Mouse (Mus musculus): Measurements from ENCODE around the gene Mrpl1. TPM values are rescaled to one million over a fixed set of nuclear protein-coding genes. Genes with fewer than 3 reads are reported as not detected.

Gene Mrpl1
- polyA plus RNA-seq, 1 experiment from 2014 or later = 19.6 TPM

- Histone ChIP-seq H3K9ac (no peak overlapping the region), H3K4me3 (no peak overlapping the region), H3K4me2 (no peak overlapping the region), H3K36me3 (no peaks in the 10 kb centered on the region), H3K9me3 (no peaks in the 10 kb centered on the region), H3K27me3 (no peaks in the 10 kb centered on the region), H3K27ac (no peak overlapping the region), H3K4me1 (no peaks in the 10 kb centered on the region)
- no peak for ATAC-seq (ENCODE audit: borderline replicate concordance, extremely low read depth, low FRiP score, low TSS enrichment)
- 92% methylated on average over 3 of the region's 3 CpGs for WGBS
These were observed 45.9 kb downstream of the Mrpl1 start for GRCm38 (mm10) chr5:96255166-96255565.

DNA sequence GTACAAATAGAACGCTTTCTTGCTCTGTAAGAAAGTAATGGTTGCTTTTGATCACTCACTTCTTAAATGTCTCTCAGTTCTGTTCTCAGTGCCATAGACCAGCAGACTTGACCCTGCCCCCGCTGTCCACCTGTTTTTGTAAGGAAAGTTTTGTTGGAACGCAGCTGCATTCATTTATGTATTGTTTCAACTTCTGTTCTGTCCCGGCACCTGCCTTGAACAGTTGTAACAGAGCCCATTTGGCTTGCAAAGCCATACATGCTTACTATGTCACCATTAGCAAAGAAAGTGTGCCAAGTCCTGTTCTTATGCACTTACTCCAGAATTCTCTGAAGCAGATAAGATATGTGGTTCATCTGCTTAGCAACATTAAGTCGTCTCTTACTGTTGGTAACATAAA, 48.9 kb downstream of the Mrpl1 start:
- Histone ChIP-seq H3K4me2 (no peak overlapping the region), H3K4me1 (no peaks in the 10 kb centered on the region), H3K27ac (no peak overlapping the region), H3K36me3 (peaks cover 3% of the 10 kb centered on the region; the same call in 1 of the 2 replicates), H3K9me3 (no peaks in the 10 kb centered on the region), H3K9ac (no peak overlapping the region), H3K27me3 (no peaks in the 10 kb centered on the region), H3K4me3 (no peak overlapping the region)
- no peak for ATAC-seq (ENCODE audit: borderline replicate concordance, extremely low read depth, low FRiP score, low TSS enrichment)
- 89% methylated on average over 5 of the region's 5 CpGs for WGBS

DNA sequence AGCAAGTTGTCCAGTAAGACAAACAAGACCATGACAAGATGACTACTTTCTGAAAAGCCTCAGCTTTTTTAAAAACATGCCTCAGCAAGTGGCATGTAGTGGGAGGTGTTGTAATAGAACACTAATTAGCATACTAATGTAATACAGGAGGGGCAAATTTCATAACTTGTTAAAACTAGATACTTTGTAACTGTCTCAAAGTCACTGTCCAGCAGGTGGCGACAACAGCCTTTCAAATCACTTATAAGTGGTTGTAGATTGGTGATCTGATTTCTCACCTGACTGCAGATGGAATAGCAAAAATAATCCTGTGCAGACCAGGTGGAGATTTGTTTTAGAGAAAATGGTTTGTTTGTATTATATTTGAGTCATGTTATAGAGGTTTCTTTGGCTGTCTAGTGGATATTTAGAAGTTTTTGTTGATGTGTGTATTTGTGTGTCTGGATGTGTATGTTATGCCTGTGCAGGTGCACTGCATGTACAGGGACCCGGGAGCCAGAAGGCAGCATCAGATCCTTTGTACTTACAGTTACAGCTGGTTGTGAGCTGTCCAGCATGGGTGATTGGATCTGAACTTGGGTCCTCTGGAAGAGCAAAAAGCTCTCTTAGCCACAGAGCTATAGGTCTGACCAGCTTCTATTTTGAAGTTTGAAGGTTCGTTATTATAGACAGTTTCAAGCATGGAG, 57.9 kb downstream of the Mrpl1 start:
- no peak for ATAC-seq (ENCODE audit: borderline replicate concordance, extremely low read depth, low FRiP score, low TSS enrichment)
- Histone ChIP-seq H3K36me3 (peaks cover 14% of the 10 kb centered on the region; the same call in 1 of the 2 replicates), H3K4me3 (no peak overlapping the region)

GRCm38 (mm10) chr5:96271070-96271469, 61.8 kb downstream of the Mrpl1 start:
- Histone ChIP-seq H3K4me1 (no peaks in the 10 kb centered on the region), H3K9ac (no peak overlapping the region), H3K27ac (no peak overlapping the region), H3K36me3 (no peaks in the 10 kb centered on the region), H3K4me3 (no peak overlapping the region), H3K9me3 (no peaks in the 10 kb centered on the region), H3K27me3 (no peaks in the 10 kb centered on the region), H3K4me2 (no peak overlapping the region)
- 74% methylated on average over 6 of the region's 6 CpGs for WGBS
- no peak for ATAC-seq (ENCODE audit: borderline replicate concordance, extremely low read depth, low FRiP score, low TSS enrichment)

More for the DNA sequence above, 57.9 kb downstream of the Mrpl1 start:
- Histone ChIP-seq H3K4me2 (no peak overlapping the region), H3K4me1 (no peaks in the 10 kb centered on the region), H3K9ac (no peak overlapping the region), H3K9me3 (no peaks in the 10 kb centered on the region), H3K27me3 (no peaks in the 10 kb centered on the region), H3K27ac (no peak overlapping the region)
- WGBS = 58% methylated on average over 3 of the region's 3 CpGs

- Histone ChIP-seq H3K9me3 (no peaks in the 10 kb centered on the region), H3K27ac (no peak overlapping the region), H3K4me1 (no peaks in the 10 kb centered on the region), H3K4me3 (no peak overlapping the region), H3K9ac (no peak overlapping the region), H3K4me2 (no peak overlapping the region), H3K36me3 (no peaks in the 10 kb centered on the region), H3K27me3 (no peaks in the 10 kb centered on the region)
- no peak for ATAC-seq (ENCODE audit: borderline replicate concordance, extremely low read depth, low FRiP score, low TSS enrichment)
- 75% methylated on average over 8 of the region's 8 CpGs for WGBS
These were observed 96.5 kb downstream of the Mrpl1 start for GRCm38 (mm10) chr5:96305786-96306185.

DNA sequence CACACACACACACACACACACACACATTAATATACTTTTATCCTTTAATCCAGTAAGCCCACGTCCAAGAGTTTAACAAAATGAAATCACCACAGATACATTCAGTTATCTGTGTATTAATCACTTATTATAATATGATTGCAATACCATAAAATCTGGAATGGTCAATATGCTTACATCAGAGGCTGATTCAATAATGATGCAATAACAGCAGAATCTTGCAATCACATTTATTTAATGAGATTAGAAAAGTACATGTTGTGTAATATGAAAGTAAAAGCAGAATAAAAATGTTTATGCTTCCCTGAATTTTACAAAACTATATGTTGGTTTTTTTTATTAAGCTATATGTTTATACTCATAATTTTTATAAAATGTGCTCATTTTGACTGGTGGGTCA, 97.0 kb downstream of the Mrpl1 start:
- H3K9ac ChIP-seq = no peak overlapping the region
- no peak overlapping the region for H3K4me3 ChIP-seq
- H3K9me3 ChIP-seq = no peaks in the 10 kb centered on the region
- no peak for ATAC-seq (ENCODE audit: borderline replicate concordance, extremely low read depth, low FRiP score, low TSS enrichment)
- WGBS = 73% methylated on average over 1 of the region's 1 CpGs
- H3K27me3 ChIP-seq = no peaks in the 10 kb centered on the region
- H3K4me1 ChIP-seq = no peaks in the 10 kb centered on the region
- no peaks in the 10 kb centered on the region for H3K36me3 ChIP-seq
- H3K4me2 ChIP-seq = no peak overlapping the region
- no peak overlapping the region for H3K27ac ChIP-seq

DNA sequence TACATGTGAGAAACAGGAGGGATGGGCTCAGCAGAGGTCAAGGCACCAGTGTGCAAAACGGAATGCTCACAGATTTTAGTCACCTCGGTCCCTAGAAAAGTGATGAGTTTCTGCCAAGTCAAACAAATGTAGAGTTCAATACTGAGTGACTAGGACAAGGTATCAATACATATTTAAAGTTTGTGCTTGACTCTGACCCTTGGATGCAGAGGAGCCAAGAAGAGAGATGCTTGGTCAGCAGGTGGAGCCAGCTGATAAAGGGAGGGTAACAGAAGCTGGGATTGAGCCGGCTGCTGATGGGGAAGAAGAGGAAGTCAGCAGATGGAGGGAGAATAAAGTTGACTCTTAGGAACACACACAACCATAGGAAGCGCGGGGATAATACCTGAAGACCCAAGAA, 97.5 kb downstream of the Mrpl1 start:
- ATAC-seq (ENCODE audit: borderline replicate concordance, extremely low read depth, low FRiP score, low TSS enrichment) = no peak
- H3K4me1 ChIP-seq = no peaks in the 10 kb centered on the region
- no peak overlapping the region for H3K27ac ChIP-seq
- no peaks in the 10 kb centered on the region for H3K27me3 ChIP-seq
- H3K4me3 ChIP-seq = no peak overlapping the region
- no peaks in the 10 kb centered on the region for H3K36me3 ChIP-seq
- no peaks in the 10 kb centered on the region for H3K9me3 ChIP-seq
- no peak overlapping the region for H3K9ac ChIP-seq
- H3K4me2 ChIP-seq = no peak overlapping the region
- WGBS = 61% methylated on average over 5 of the region's 5 CpGs

DNA sequence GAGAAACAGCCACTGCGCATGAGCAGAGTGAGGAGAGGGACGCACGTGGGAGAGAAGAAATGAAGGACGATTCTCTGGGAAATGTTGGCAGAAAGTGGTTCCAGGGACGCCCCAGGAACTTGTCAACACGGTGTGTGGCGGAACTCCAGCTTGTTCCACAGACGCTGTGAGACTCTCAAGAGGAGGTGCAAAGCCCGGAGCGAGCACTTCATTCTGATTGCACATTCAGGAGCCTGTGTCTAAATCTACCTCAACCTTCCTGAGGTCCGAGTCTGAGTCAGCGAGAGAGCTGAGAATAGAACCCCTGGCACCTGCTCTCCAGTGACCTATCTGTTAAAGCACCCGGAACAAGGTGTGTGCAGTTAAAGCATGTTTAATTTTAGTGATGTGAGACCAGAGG, 98.8 kb downstream of the Mrpl1 start:
- H3K4me3 ChIP-seq = no peak overlapping the region
- no peaks in the 10 kb centered on the region for H3K4me1 ChIP-seq
- H3K36me3 ChIP-seq = no peaks in the 10 kb centered on the region
- H3K4me2 ChIP-seq = no peak overlapping the region
- WGBS = 72% methylated on average over 13 of the region's 13 CpGs
- ATAC-seq (ENCODE audit: borderline replicate concordance, extremely low read depth, low FRiP score, low TSS enrichment) = no peak
- H3K9me3 ChIP-seq = no peaks in the 10 kb centered on the region
- no peaks in the 10 kb centered on the region for H3K27me3 ChIP-seq
- H3K9ac ChIP-seq = no peak overlapping the region
- no peak overlapping the region for H3K27ac ChIP-seq

DNA sequence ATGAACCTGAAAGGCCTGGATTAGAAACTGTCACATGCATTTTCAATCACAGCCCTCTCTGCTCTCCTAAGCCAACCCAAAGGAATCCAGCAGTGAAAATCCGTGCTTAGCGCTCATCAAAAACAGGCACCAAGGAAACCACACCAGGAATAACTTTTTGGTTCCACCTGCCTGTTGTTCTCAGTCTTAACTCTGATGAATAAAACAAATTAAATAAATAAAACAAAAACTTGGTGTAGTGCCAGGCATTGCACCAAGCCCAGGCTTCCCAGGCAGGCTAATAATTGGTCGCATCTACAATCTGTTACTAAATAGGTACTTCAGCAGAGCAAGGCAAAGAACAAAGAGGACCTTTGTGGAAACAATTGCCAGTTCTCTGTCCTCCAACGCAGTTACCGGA, 99.4 kb downstream of the Mrpl1 start:
- H3K36me3 ChIP-seq = no peaks in the 10 kb centered on the region
- no peaks in the 10 kb centered on the region for H3K27me3 ChIP-seq
- no peak overlapping the region for H3K4me3 ChIP-seq
- H3K4me2 ChIP-seq = no peak overlapping the region
- no peaks in the 10 kb centered on the region for H3K9me3 ChIP-seq
- WGBS = 80% methylated on average over 5 of the region's 5 CpGs
- H3K27ac ChIP-seq = no peak overlapping the region
- no peak for ATAC-seq (ENCODE audit: borderline replicate concordance, extremely low read depth, low FRiP score, low TSS enrichment)
- no peaks in the 10 kb centered on the region for H3K4me1 ChIP-seq
- no peak overlapping the region for H3K9ac ChIP-seq

GRCm38 (mm10) chr5:96309566-96309965, 100.3 kb downstream of the Mrpl1 start:
- Histone ChIP-seq H3K27me3 (no peaks in the 10 kb centered on the region), H3K4me1 (no peaks in the 10 kb centered on the region), H3K4me3 (no peak overlapping the region), H3K9ac (no peak overlapping the region), H3K4me2 (no peak overlapping the region), H3K36me3 (no peaks in the 10 kb centered on the region), H3K9me3 (no peaks in the 10 kb centered on the region), H3K27ac (no peak overlapping the region)
- ATAC-seq (ENCODE audit: borderline replicate concordance, extremely low read depth, low FRiP score, low TSS enrichment) = no peak
- WGBS = 87% methylated on average over 5 of the region's 5 CpGs

GRCm38 (mm10) chr5:96311677-96312076, 102.4 kb downstream of the Mrpl1 start:
- no peak overlapping the region for H3K9ac ChIP-seq
- no peak overlapping the region for H3K4me2 ChIP-seq
- H3K4me3 ChIP-seq = no peak overlapping the region
- H3K9me3 ChIP-seq = no peaks in the 10 kb centered on the region
- H3K27ac ChIP-seq = no peak overlapping the region
- no peaks in the 10 kb centered on the region for H3K27me3 ChIP-seq
- 65% methylated on average over 8 of the region's 8 CpGs for WGBS
- no peak for ATAC-seq (ENCODE audit: borderline replicate concordance, extremely low read depth, low FRiP score, low TSS enrichment)
- no peaks in the 10 kb centered on the region for H3K36me3 ChIP-seq
- H3K4me1 ChIP-seq = no peaks in the 10 kb centered on the region

All from lung, embryonic 15.5 days (tissue).